Comparison of ENCODE assay signal across 9 mouse cellular contexts in genomic region chr5:49961478-49962431, GRCm38 (mm10).
DNase-seq lines count a peak whose midpoint lies in the region; ATAC-seq and TF ChIP-seq lines count a peak whose summit lies in the region.
"Had no signal": no experiment of that assay in that cellular context is flagged by ENCODE, and none has a peak within 500 bp of the region (broad histone marks: within the 10 kb centered on the region; RNA-seq: fewer than 3 reads in every experiment).

No protein-coding gene starts in this region.

- no peaks in the 10 kb centered on the region for H3K9me3 ChIP-seq in embryonic facial prominence, embryonic 14.5 days (ENCODE audit: control insufficient read depth, low read length)
- H3K9me3 ChIP-seq in intestine, embryonic 14.5 days (ENCODE audit: control insufficient read depth, low read length), result no peaks in the 10 kb centered on the region
- H3K9me3 ChIP-seq in lung, postnatal 0 days (ENCODE audit: low read length), result no peaks in the 10 kb centered on the region

- H3K4me1 ChIP-seq in embryonic facial prominence, embryonic 14.5 days (ENCODE audit: control insufficient read depth, insufficient read depth, low read length), result no peaks in the 10 kb centered on the region
- H3K4me1 ChIP-seq in intestine, embryonic 14.5 days (replicated peaks; ENCODE audit: control insufficient read depth, insufficient read depth, low read length), result no peaks in the 10 kb centered on the region
- no peaks in the 10 kb centered on the region for H3K4me1 ChIP-seq in lung, postnatal 0 days (ENCODE audit: insufficient read depth, low read depth, low read length)

- H3K9ac ChIP-seq in embryonic facial prominence, embryonic 14.5 days (ENCODE audit: low read depth, low read length), result no peak overlapping the region
- H3K9ac ChIP-seq in intestine, embryonic 14.5 days (ENCODE audit: low read length), result no peak overlapping the region
- no peak overlapping the region for H3K9ac ChIP-seq in lung, postnatal 0 days (replicated peaks; ENCODE audit: low read depth)

- H3K4me3 ChIP-seq in embryonic facial prominence, embryonic 14.5 days (ENCODE audit: low read depth, low read length), result no peak overlapping the region
- no peak overlapping the region for H3K4me3 ChIP-seq in intestine, embryonic 14.5 days (ENCODE audit: low read depth, low read length)
- H3K4me3 ChIP-seq in lung, postnatal 0 days (ENCODE audit: low read depth, low read length), result no peak overlapping the region
- H3K4me3 ChIP-seq: myocyte had no signal

- H3K27me3 ChIP-seq in embryonic facial prominence, embryonic 14.5 days (replicated peaks; ENCODE audit: control insufficient read depth, insufficient read depth, low read length), result no peaks in the 10 kb centered on the region
- H3K27me3 ChIP-seq in intestine, embryonic 14.5 days (replicated peaks; ENCODE audit: control insufficient read depth, insufficient read depth, low read length), result no peaks in the 10 kb centered on the region
- no peaks in the 10 kb centered on the region for H3K27me3 ChIP-seq in lung, postnatal 0 days (replicated peaks; ENCODE audit: insufficient read depth, low read length)

- no peak overlapping the region for H3K4me2 ChIP-seq in embryonic facial prominence, embryonic 14.5 days (ENCODE audit: low read depth, low read length)
- no peak overlapping the region for H3K4me2 ChIP-seq in intestine, embryonic 14.5 days (ENCODE audit: low read length)
- H3K4me2 ChIP-seq in lung, postnatal 0 days (replicated peaks; ENCODE audit: low read depth, low read length), result no peak overlapping the region

- peaks cover 69% of the 10 kb centered on the region for H3K36me3 ChIP-seq in embryonic facial prominence, embryonic 14.5 days (ENCODE audit: control insufficient read depth, insufficient read depth, low read length)
- H3K36me3 ChIP-seq in intestine, embryonic 14.5 days (ENCODE audit: control insufficient read depth, insufficient read depth, low read length), result peaks cover 77% of the 10 kb centered on the region
- peaks cover 4% of the 10 kb centered on the region; the same call in 1 of the 2 replicates for H3K36me3 ChIP-seq in lung, postnatal 0 days (ENCODE audit: insufficient read depth, low read length)

- WGBS in embryonic facial prominence, embryonic 14.5 days, result 83% methylated on average over 20 of the region's 20 CpGs
- WGBS in intestine, embryonic 14.5 days, result 86% methylated on average over 20 of the region's 20 CpGs
- 78% methylated on average over 20 of the region's 20 CpGs for WGBS in lung, postnatal 0 days

- ATAC-seq in embryonic facial prominence, embryonic 14.5 days (ENCODE audit: low read depth), result peak; percentile 50; the same call in 1 of the 2 replicates
- 0 out of 2 replicates have a peak, but pooled peaks have one; percentile 38 for ATAC-seq in intestine, embryonic 14.5 days (replicated peaks; ENCODE audit: low FRiP score, low TSS enrichment, low read depth)
- ATAC-seq in lung, postnatal 0 days, result no peak

- TF ChIP-seq CTCF in lung, postnatal 0 days (IDR thresholded peaks at IDR 0.05), result peak; percentile 78

- no peak for TF ChIP-seq EP300 in lung, postnatal 0 days (IDR thresholded peaks at IDR 0.05)

- peak; percentile 13 for DNase-seq in ovary, postnatal 14 days (ENCODE audit: low spot score)
- DNase-seq in ovary, postnatal 10 days (ENCODE audit: low spot score), result no peak
- peak; percentile 50 for DNase-seq in brain, embryonic 18.5 days (ENCODE audit: low read depth, low spot score)
- DNase-seq in embryonic facial prominence, embryonic 14.5 days (ENCODE audit: low spot score), result peak; percentile 42
- DNase-seq in intestine, embryonic 14.5 days (ENCODE audit: low spot score), result peak; percentile 70
- DNase-seq in lung, postnatal 0 days (ENCODE audit: low spot score), result peak; percentile 55
- DNase-seq in right cerebral cortex, postnatal 14 days, result peak; percentile 76
- no peak for DNase-seq in urinary bladder, adult 18-20 months (ENCODE audit: low spot score in 2 of 2)

- H3K27ac ChIP-seq in embryonic facial prominence, embryonic 14.5 days (replicated peaks; ENCODE audit: low read depth, low read length), result no peak overlapping the region
- H3K27ac ChIP-seq in intestine, embryonic 14.5 days (ENCODE audit: low read depth), result no peak overlapping the region
- H3K27ac ChIP-seq in lung, postnatal 0 days (ENCODE audit: low read length), result no peak overlapping the region

Comparison
In these comparisons a context has a peak if more than half of its experiments do, and no peak if none do; other contexts are left out.
1. DNase-seq: peak in ovary, postnatal 14 days (single experiment), brain, embryonic 18.5 days (single experiment), embryonic facial prominence, embryonic 14.5 days (single experiment), intestine, embryonic 14.5 days (single experiment), lung, postnatal 0 days (single experiment) and right cerebral cortex, postnatal 14 days (single experiment); none in ovary, postnatal 10 days (single experiment) and urinary bladder, adult 18-20 months (0 of 2).